ENCODE assay signal across 8 mouse cellular contexts in the genomic region with DNA sequence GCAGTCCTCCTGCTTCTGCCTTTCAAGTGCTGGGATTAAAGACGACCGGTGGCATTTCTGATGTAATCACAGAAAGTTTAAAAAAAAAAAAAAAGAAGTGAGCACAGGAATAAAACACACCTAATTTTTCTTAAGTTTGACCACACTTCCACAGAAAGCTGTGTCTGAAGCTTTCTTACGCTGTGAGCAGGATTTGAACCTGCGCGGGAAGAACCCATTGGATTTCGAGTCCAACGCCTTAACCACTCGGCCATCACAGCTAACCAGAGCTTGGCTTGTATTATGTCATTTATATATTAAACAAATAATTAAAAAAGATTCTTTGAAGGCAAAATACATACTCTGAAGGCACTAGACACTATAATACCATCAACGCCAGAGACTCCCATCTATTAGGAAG. TPM values are rescaled to one million over a fixed set of nuclear protein-coding genes. Genes with fewer than 3 reads are reported as not detected.
A peak's percentile ranks its signal among the peaks of the same experiment; 100 is the strongest.
DNase-seq lines count a peak whose midpoint lies in the region; ATAC-seq and TF ChIP-seq lines count a peak whose summit lies in the region.

No protein-coding gene starts in this region.

- H3K4me2 ChIP-seq in embryonic facial prominence, embryonic 12.5 days (replicated peaks), result peak overlapping the region; percentile 60
- H3K4me2 ChIP-seq in liver, embryonic 11.5 days, result peak overlapping the region; percentile 78
- H3K4me2 ChIP-seq in stomach, embryonic 14.5 days (replicated peaks; ENCODE audit: low read depth, low read length), result peak overlapping the region; percentile 81

- no peaks in the 10 kb centered on the region for H3K36me3 ChIP-seq in embryonic facial prominence, embryonic 12.5 days
- H3K36me3 ChIP-seq in kidney, adult 2 months (ENCODE audit: control insufficient read depth, insufficient read depth, low read length), result no peaks in the 10 kb centered on the region
- H3K36me3 ChIP-seq in liver, embryonic 11.5 days (ENCODE audit: control insufficient read depth, insufficient read depth, low read length), result no peaks in the 10 kb centered on the region
- no peaks in the 10 kb centered on the region for H3K36me3 ChIP-seq in stomach, embryonic 14.5 days (ENCODE audit: control insufficient read depth, insufficient read depth, low read length)

- TF ChIP-seq POLR2A in kidney, adult 2 months (IDR thresholded peaks at IDR 0.05; ENCODE audit: low read depth, low read length), result no peak

- no peak for ATAC-seq in embryonic facial prominence, embryonic 12.5 days (ENCODE audit: insufficient number of reproducible peaks, insufficient read depth, low FRiP score, low TSS enrichment)
- ATAC-seq in liver, embryonic 11.5 days (replicated peaks; ENCODE audit: low FRiP score), result peak; percentile 73
- peak; percentile 76; the same call in 1 of the 2 replicates for ATAC-seq in stomach, embryonic 14.5 days (ENCODE audit: insufficient number of reproducible peaks, insufficient read depth, low FRiP score, low read depth)

- H3K27me3 ChIP-seq in embryonic facial prominence, embryonic 12.5 days, result peaks cover 21% of the 10 kb centered on the region
- H3K27me3 ChIP-seq in kidney, adult 2 months (replicated peaks; ENCODE audit: control insufficient read depth, insufficient read depth, low read length), result peaks cover 3% of the 10 kb centered on the region; the same call in 1 of the 2 replicates
- H3K27me3 ChIP-seq in liver, embryonic 11.5 days (replicated peaks; ENCODE audit: control insufficient read depth, insufficient read depth, low read length), result no peaks in the 10 kb centered on the region
- H3K27me3 ChIP-seq in stomach, embryonic 14.5 days (ENCODE audit: control insufficient read depth, insufficient read depth, low read length), result no peaks in the 10 kb centered on the region

- TF ChIP-seq CTCF in kidney, adult 2 months (conservative IDR thresholded peaks at IDR 0.05; ENCODE audit: insufficient read depth, insufficient read length, low read depth, low read length), result no peak

- DNase-seq in CD4-positive, CD25-positive, alpha-beta regulatory T cell, adult 2 months (ENCODE audit: low read depth, low spot score), result peak; percentile 85
- peak; percentile 89 for DNase-seq in adrenal gland, postnatal 14 days
- peak; percentile 60 to 90 for DNase-seq in heart, adult 9 months (ENCODE audit: low spot score in 2 of 2)
- peak; percentile 89 for DNase-seq in kidney, adult 2 months
- peak; percentile 81 for DNase-seq in liver, embryonic 11.5 days (ENCODE audit: low spot score)
- peak; percentile 64 to 76 for DNase-seq in monocyte, adult 2 months (ENCODE audit: low read depth in 1 of 2, low spot score in 2 of 2)

- H3K27ac ChIP-seq in embryonic facial prominence, embryonic 12.5 days, result no peak overlapping the region
- no peak overlapping the region for H3K27ac ChIP-seq in kidney, adult 2 months (ENCODE audit: insufficient read depth, low read depth, low read length)
- H3K27ac ChIP-seq in liver, embryonic 11.5 days (ENCODE audit: low read depth, low read length), result peak overlapping the region; percentile 43; the same call in 1 of the 2 replicates
- H3K27ac ChIP-seq in stomach, embryonic 14.5 days (ENCODE audit: low read length), result no peak overlapping the region

- under 1% methylated on average over 9 of the region's 9 CpGs for WGBS in embryonic facial prominence, embryonic 12.5 days
- 9% methylated on average over 9 of the region's 9 CpGs for WGBS in kidney, adult 2 months
- under 1% methylated on average over 9 of the region's 9 CpGs for WGBS in liver, embryonic 11.5 days
- under 1% methylated on average over 9 of the region's 9 CpGs for WGBS in stomach, embryonic 14.5 days

- no peaks in the 10 kb centered on the region for H3K4me1 ChIP-seq in embryonic facial prominence, embryonic 12.5 days
- H3K4me1 ChIP-seq in kidney, adult 2 months (ENCODE audit: control insufficient read depth, insufficient read depth, low read length), result no peaks in the 10 kb centered on the region
- H3K4me1 ChIP-seq in liver, embryonic 11.5 days (replicated peaks; ENCODE audit: control insufficient read depth, insufficient read depth, low read length), result 0 out of 2 replicates have a peak, but pooled peaks cover 4% of the 10 kb centered on the region
- H3K4me1 ChIP-seq in stomach, embryonic 14.5 days (ENCODE audit: control insufficient read depth, insufficient read depth, low read length), result no peaks in the 10 kb centered on the region

- H3K9ac ChIP-seq in embryonic facial prominence, embryonic 12.5 days, result no peak overlapping the region
- H3K9ac ChIP-seq in liver, embryonic 11.5 days (ENCODE audit: low read depth, low read length), result peak overlapping the region; percentile 45
- 0 out of 2 replicates have a peak overlapping the region, but pooled peaks have one; percentile 1 for H3K9ac ChIP-seq in stomach, embryonic 14.5 days (replicated peaks; ENCODE audit: low read depth, low read length)

- peak overlapping the region; percentile 43 for H3K4me3 ChIP-seq in embryonic facial prominence, embryonic 12.5 days
- H3K4me3 ChIP-seq in kidney, adult 2 months (ENCODE audit: insufficient read depth, low read depth, low read length), result peak overlapping the region; percentile 39; the same call in 1 of the 2 replicates
- peak overlapping the region; percentile 59 for H3K4me3 ChIP-seq in liver, embryonic 11.5 days (ENCODE audit: low read depth, low read length)
- peak overlapping the region; percentile 50 for H3K4me3 ChIP-seq in stomach, embryonic 14.5 days (ENCODE audit: low read depth, low read length)

- H3K9me3 ChIP-seq in embryonic facial prominence, embryonic 12.5 days, result no peaks in the 10 kb centered on the region
- H3K9me3 ChIP-seq in liver, embryonic 11.5 days (ENCODE audit: control insufficient read depth, low read length), result no peaks in the 10 kb centered on the region
- H3K9me3 ChIP-seq in stomach, embryonic 14.5 days (ENCODE audit: control insufficient read depth, low read depth, low read length), result no peaks in the 10 kb centered on the region

RNA-seq across cellular contexts. Expression of gene Prss16, which starts 12.7 kb away (rescaled TPM):
- 0.74 TPM in 1 of 2 replicates, not detected in the other for total RNA-seq in adrenal gland, postnatal 14 days (2021)
- 0.69 and 0.95 TPM in 2 replicates for polyA plus RNA-seq in embryonic facial prominence, embryonic 12.5 days (2016; fragmentation: Nextera tagmentation; extraction: Ambion mirVana)
- 0.22 TPM in 1 of 2 replicates, not detected in the other for polyA plus RNA-seq in kidney, adult 2 months (2012; rRNA removed)
- 0.48 and 0.86 TPM in 2 replicates for polyA plus RNA-seq in liver, embryonic 11.5 days (2014; fragmentation: Nextera tagmentation; extraction: Ambion mirVana)
- polyA plus RNA-seq in stomach, embryonic 14.5 days (2014; fragmentation: Nextera tagmentation; extraction: Ambion mirVana), result 0.15 and 0.75 TPM in 2 replicates

RNA-seq across cellular contexts. Expression of gene Hist1h2ah, which starts 13.1 kb away (rescaled TPM):
- total RNA-seq in adrenal gland, postnatal 14 days (2021), result 203 and 342 TPM in 2 replicates
- 8.0 and 8.3 TPM in 2 replicates for polyA plus RNA-seq in embryonic facial prominence, embryonic 12.5 days (2016; fragmentation: Nextera tagmentation; extraction: Ambion mirVana)
- polyA plus RNA-seq in kidney, adult 2 months (2012; rRNA removed), result 0.95 and 3.4 TPM in 2 replicates
- polyA plus RNA-seq in liver, embryonic 11.5 days (2014; fragmentation: Nextera tagmentation; extraction: Ambion mirVana), result 10.7 and 13.3 TPM in 2 replicates
- 10.3 and 12.7 TPM in 2 replicates for polyA plus RNA-seq in stomach, embryonic 14.5 days (2014; fragmentation: Nextera tagmentation; extraction: Ambion mirVana)

RNA-seq across cellular contexts. Expression of gene Hist1h2bk, which starts 13.4 kb away (rescaled TPM):
- 207 and 301 TPM in 2 replicates for total RNA-seq in adrenal gland, postnatal 14 days (2021)
- 19.4 and 20.1 TPM in 2 replicates for polyA plus RNA-seq in embryonic facial prominence, embryonic 12.5 days (2016; fragmentation: Nextera tagmentation; extraction: Ambion mirVana)
- 4.2 and 6.0 TPM in 2 replicates for polyA plus RNA-seq in kidney, adult 2 months (2012; rRNA removed)
- polyA plus RNA-seq in liver, embryonic 11.5 days (2014; fragmentation: Nextera tagmentation; extraction: Ambion mirVana), result 4.1 and 4.6 TPM in 2 replicates
- 7.0 and 7.5 TPM in 2 replicates for polyA plus RNA-seq in stomach, embryonic 14.5 days (2014; fragmentation: Nextera tagmentation; extraction: Ambion mirVana)

RNA-seq across cellular contexts. Expression of gene Hist1h4i, which starts 18.9 kb away (rescaled TPM):
- 104 and 144 TPM in 2 replicates for total RNA-seq in adrenal gland, postnatal 14 days (2021)
- 26.8 and 29.2 TPM in 2 replicates for polyA plus RNA-seq in embryonic facial prominence, embryonic 12.5 days (2016; fragmentation: Nextera tagmentation; extraction: Ambion mirVana)
- polyA plus RNA-seq in kidney, adult 2 months (2012; rRNA removed), result 10.5 and 12.5 TPM in 2 replicates
- polyA plus RNA-seq in liver, embryonic 11.5 days (2014; fragmentation: Nextera tagmentation; extraction: Ambion mirVana), result 36.9 and 39.3 TPM in 2 replicates
- polyA plus RNA-seq in stomach, embryonic 14.5 days (2014; fragmentation: Nextera tagmentation; extraction: Ambion mirVana), result 19.1 and 22.4 TPM in 2 replicates

RNA-seq across cellular contexts. Expression of gene Hist1h2ag, which starts 20.5 kb away (rescaled TPM):
- total RNA-seq in adrenal gland, postnatal 14 days (2021), result 114 and 174 TPM in 2 replicates
- 117 and 124 TPM in 2 replicates for polyA plus RNA-seq in embryonic facial prominence, embryonic 12.5 days (2016; fragmentation: Nextera tagmentation; extraction: Ambion mirVana)
- 0.76 TPM in 1 of 2 replicates, not detected in the other for polyA plus RNA-seq in kidney, adult 2 months (2012; rRNA removed)
- polyA plus RNA-seq in liver, embryonic 11.5 days (2014; fragmentation: Nextera tagmentation; extraction: Ambion mirVana), result 26.4 and 36.7 TPM in 2 replicates
- 43.8 and 54.9 TPM in 2 replicates for polyA plus RNA-seq in stomach, embryonic 14.5 days (2014; fragmentation: Nextera tagmentation; extraction: Ambion mirVana)
